Mouse (Mus musculus): Measurements from ENCODE around the gene Cldn3. TPM values are rescaled to one million over a fixed set of nuclear protein-coding genes. Genes with fewer than 3 reads are reported as not detected.

Cldn3 gene
- total and polyA plus RNA-seq, 3 experiments = not detected

GRCm38 (mm10) chr5:134974921-134975320 is 11.1 kb upstream of the Cldn3 start:
- Histone ChIP-seq H3K9ac (ENCODE audit: insufficient read depth, low read depth) (no peak overlapping the region), H3K4me3 (replicated peaks in 1 of 3; ENCODE audit: low read depth in 2 of 3, low read length in 2 of 3, poor library complexity in 1 of 3) (no peak overlapping the region), H3K79me2 (replicated peaks; ENCODE audit: control insufficient read depth, extremely low read depth, insufficient read depth, poor library complexity, severe bottlenecking) (no peaks in the 10 kb centered on the region), H3K36me3 (replicated peaks in 1 of 2; ENCODE audit: control insufficient read depth in 1 of 2, insufficient read depth in 1 of 2, low read length in 1 of 2) (no peaks in the 10 kb centered on the region), H3K9me3 (replicated peaks; ENCODE audit: low read length) (no peaks in the 10 kb centered on the region), H3K4me1 (ENCODE audit: control insufficient read depth in 1 of 2, insufficient read depth in 2 of 2) (no peaks in the 10 kb centered on the region), H3K27ac (ENCODE audit: insufficient read depth, low read depth) (no peak overlapping the region), H3K4me2 (ENCODE audit: insufficient read depth, low read depth, poor library complexity, severe bottlenecking) (no peak overlapping the region), H3K27me3 (replicated peaks) (peaks cover 56% of the 10 kb centered on the region)
- dilution Hi-C loops (cut with MboI; ENCODE audit: extremely low pct_ligation_motif_present, extremely low pct_unique_long_range_greater_than_20kb, low sequenced_read_pairs) (no loop called here), in situ Hi-C loops (cut with MboI; ENCODE audit: low pct_ligation_motif_present, low pct_unique_long_range_greater_than_20kb, low sequenced_read_pairs) (no loop called here)
- no peak for TF ChIP-seq IRF4 (IDR thresholded peaks at IDR 0.05; ENCODE audit: low read depth, low read length)
- DNase-seq (ENCODE audit: extremely low read depth) = no peak

- Histone ChIP-seq H3K79me2 (replicated peaks; ENCODE audit: control insufficient read depth, extremely low read depth, insufficient read depth, poor library complexity, severe bottlenecking) (no peaks in the 10 kb centered on the region), H3K9me3 (replicated peaks; ENCODE audit: low read length) (no peaks in the 10 kb centered on the region), H3K36me3 (replicated peaks in 1 of 2; ENCODE audit: control insufficient read depth in 1 of 2, insufficient read depth in 1 of 2, low read length in 1 of 2) (no peaks in the 10 kb centered on the region), H3K9ac (ENCODE audit: insufficient read depth, low read depth) (no peak overlapping the region), H3K4me1 (ENCODE audit: control insufficient read depth in 1 of 2, insufficient read depth in 2 of 2) (no peaks in the 10 kb centered on the region), H3K4me2 (ENCODE audit: insufficient read depth, low read depth, poor library complexity, severe bottlenecking) (no peak overlapping the region), H3K27ac (ENCODE audit: insufficient read depth, low read depth) (no peak overlapping the region), H3K4me3 (replicated peaks in 1 of 3; ENCODE audit: low read depth in 2 of 3, low read length in 2 of 3, poor library complexity in 1 of 3) (no peak overlapping the region), H3K27me3 (replicated peaks) (peaks cover 54% of the 10 kb centered on the region)
- dilution Hi-C loops (cut with MboI; ENCODE audit: extremely low pct_ligation_motif_present, extremely low pct_unique_long_range_greater_than_20kb, low sequenced_read_pairs) = no loop called here
- no peak for TF ChIP-seq PAX5 (IDR thresholded peaks at IDR 0.05; ENCODE audit: low read length)
- TF ChIP-seq NELFE (IDR thresholded peaks at IDR 0.05; ENCODE audit: low read depth, low read length) = no peak
- no peak for TF ChIP-seq ZNF384 (IDR thresholded peaks at IDR 0.05; ENCODE audit: low read depth, low read length)
- TF ChIP-seq ELF1 (IDR thresholded peaks at IDR 0.05; ENCODE audit: low read depth, low read length) = no peak
- TF ChIP-seq MAFK (IDR thresholded peaks at IDR 0.05; ENCODE audit: insufficient replicate concordance, low read length) = no peak
- TF ChIP-seq JUND (conservative IDR thresholded peaks at IDR 0.05; ENCODE audit: low read depth, low read length) = no peak
- TF ChIP-seq USF1 (IDR thresholded peaks at IDR 0.05; ENCODE audit: low read depth, low read length) = no peak
- TF ChIP-seq CTCF (conservative IDR thresholded peaks at IDR 0.05 in 1 of 2, IDR thresholded peaks at IDR 0.05 in 1 of 2; ENCODE audit: low read depth in 2 of 2, low read length in 2 of 2) = no peak
- TF ChIP-seq ZMIZ1 (IDR thresholded peaks at IDR 0.05; ENCODE audit: low read depth, low read length) = no peak
- TF ChIP-seq IRF4 (IDR thresholded peaks at IDR 0.05; ENCODE audit: low read depth, low read length) = no peak
- no peak for TF ChIP-seq RCOR1 (conservative IDR thresholded peaks at IDR 0.05; ENCODE audit: low read depth, low read length)
- DNase-seq (ENCODE audit: extremely low read depth) = no peak
- in situ Hi-C loops (cut with MboI; ENCODE audit: low pct_ligation_motif_present, low pct_unique_long_range_greater_than_20kb, low sequenced_read_pairs) = no loop called here
These were observed 9.8 kb upstream of the Cldn3 start for GRCm38 (mm10) chr5:134976164-134976563.

- no peaks in the 10 kb centered on the region for H3K36me3 ChIP-seq (replicated peaks in 1 of 2; ENCODE audit: control insufficient read depth in 1 of 2, insufficient read depth in 1 of 2, low read length in 1 of 2)
- no peaks in the 10 kb centered on the region for H3K9me3 ChIP-seq (replicated peaks; ENCODE audit: low read length)
- peaks cover 52% of the 10 kb centered on the region for H3K27me3 ChIP-seq (replicated peaks)
- H3K27ac ChIP-seq (ENCODE audit: insufficient read depth, low read depth) = no peak overlapping the region
- no peak overlapping the region for H3K4me2 ChIP-seq (ENCODE audit: insufficient read depth, low read depth, poor library complexity, severe bottlenecking)
- no peak overlapping the region for H3K4me3 ChIP-seq (replicated peaks in 1 of 3; ENCODE audit: low read depth in 2 of 3, low read length in 2 of 3, poor library complexity in 1 of 3)
- H3K9ac ChIP-seq (ENCODE audit: insufficient read depth, low read depth) = no peak overlapping the region
- in situ Hi-C loops (cut with MboI; ENCODE audit: low pct_ligation_motif_present, low pct_unique_long_range_greater_than_20kb, low sequenced_read_pairs) (no loop called here), dilution Hi-C loops (cut with MboI; ENCODE audit: extremely low pct_ligation_motif_present, extremely low pct_unique_long_range_greater_than_20kb, low sequenced_read_pairs) (no loop called here)
- DNase-seq (ENCODE audit: extremely low read depth) = no peak
- H3K4me1 ChIP-seq (ENCODE audit: control insufficient read depth in 1 of 2, insufficient read depth in 2 of 2) = no peaks in the 10 kb centered on the region
- TF ChIP-seq MXI1 (IDR thresholded peaks at IDR 0.05; ENCODE audit: low read depth, low read length) (no peak), NELFE (IDR thresholded peaks at IDR 0.05; ENCODE audit: low read depth, low read length) (no peak), GABPA (IDR thresholded peaks at IDR 0.05; ENCODE audit: insufficient replicate concordance, low read depth, low read length) (no peak), IRF4 (IDR thresholded peaks at IDR 0.05; ENCODE audit: low read depth, low read length) (no peak), ELF1 (IDR thresholded peaks at IDR 0.05; ENCODE audit: low read depth, low read length) (no peak), PAX5 (IDR thresholded peaks at IDR 0.05; ENCODE audit: low read length) (no peak), MAX (IDR thresholded peaks at IDR 0.05; ENCODE audit: low read length) (no peak), USF1 (IDR thresholded peaks at IDR 0.05; ENCODE audit: low read depth, low read length) (no peak), MEF2A (IDR thresholded peaks at IDR 0.05; ENCODE audit: borderline replicate concordance, low read depth, low read length) (no peak), CHD2 (IDR thresholded peaks at IDR 0.05; ENCODE audit: low read length) (no peak), HCFC1 (IDR thresholded peaks at IDR 0.05; ENCODE audit: low read depth, low read length) (no peak), POLR2A (IDR thresholded peaks at IDR 0.05; ENCODE audit: low read depth, low read length) (no peak), TBP (conservative IDR thresholded peaks at IDR 0.05; ENCODE audit: low read depth, low read length) (no peak), MYC (IDR thresholded peaks at IDR 0.05; ENCODE audit: low read depth, low read length) (no peak)
- H3K79me2 ChIP-seq (replicated peaks; ENCODE audit: control insufficient read depth, extremely low read depth, insufficient read depth, poor library complexity, severe bottlenecking) = no peaks in the 10 kb centered on the region
These were observed 9.3 kb upstream of the Cldn3 start for GRCm38 (mm10) chr5:134976577-134977250.

Data from CH12.LX (cell line).